Mouse (Mus musculus) frontal cortex, postnatal 36 days (tissue): ENCODE measurements around the gene Gm39115.

Experiments used
- DNase-seq, 2 experiments: peaks; one replicate each; pipeline ENCODE4 v3.0.0; 2022; ENCODE audit warnings: low spot score in 2 of 2

The Gm39115 gene

GRCm38 (mm10) chr7:142096701-142097100 is 39.1 kb downstream of the Gm39115 start:
- no peak for DNase-seq

GRCm38 (mm10) chr7:142095183-142095931 is 40.5 kb downstream of the Gm39115 start, which contains the start of gene Dusp8:
Gene Dusp8 (minus strand): TSS chr7:142095843.
- DNase-seq = peak; percentile 95

GRCm38 (mm10) chr7:142094301-142095143 is 41.3 kb downstream of the Gm39115 start:
- DNase-seq = peak; percentile 64 to 71

- no peak for DNase-seq
Measured at GRCm38 (mm10) chr7:142093696-142094240, 42.1 kb downstream of the Gm39115 start.

GRCm38 (mm10) chr7:142092991-142093390 is 42.8 kb downstream of the Gm39115 start:
- DNase-seq = no peak

- no peak for DNase-seq
Measured at GRCm38 (mm10) chr7:142091848-142092247, 44.0 kb downstream of the Gm39115 start.

GRCm38 (mm10) chr7:142089648-142090447 is 46.0 kb downstream of the Gm39115 start:
- DNase-seq = no peak

GRCm38 (mm10) chr7:142088886-142089285 is 46.9 kb downstream of the Gm39115 start:
- peak in 1 of 2 experiments; percentile 61 for DNase-seq

- no peak for DNase-seq
Measured at GRCm38 (mm10) chr7:142087069-142087652, 48.7 kb downstream of the Gm39115 start.

GRCm38 (mm10) chr7:142086159-142086905 is 49.5 kb downstream of the Gm39115 start:
- no peak for DNase-seq
